Mouse (Mus musculus): ENCODE measurements around the gene Gm2696. TPM values are rescaled to one million over a fixed set of nuclear protein-coding genes. Genes with fewer than 3 reads are reported as not detected.

Gm2696 gene
- polyA plus RNA-seq, 1 experiment = not detected

GRCm38 (mm10) chr10:77798921-77799508 is 15.5 kb upstream of the Gm2696 start, which contains the start of gene Gm19668:
Gm19668 (minus strand) TSS chr10:77799133.
- Histone ChIP-seq H3K4me3 (ENCODE audit: insufficient read depth, low read length) (no peak within 1 kb of the TSS), H3K27ac (ENCODE audit: insufficient read depth, low read depth, low read length) (no peak within 1 kb of the TSS), H3K4me1 (ENCODE audit: control insufficient read depth, insufficient read depth, low read length) (no peaks in the 10 kb centered on the region)
- TF ChIP-seq POLR2A (IDR thresholded peaks at IDR 0.05; ENCODE audit: borderline replicate concordance, low read depth, low read length) = no peak
- no peak for TF ChIP-seq CTCF (IDR thresholded peaks at IDR 0.05; ENCODE audit: low read depth, low read length)

- no peak overlapping the region for H3K27ac ChIP-seq (ENCODE audit: insufficient read depth, low read depth, low read length)
- H3K4me1 ChIP-seq (ENCODE audit: control insufficient read depth, insufficient read depth, low read length) = no peaks in the 10 kb centered on the region
- H3K4me3 ChIP-seq (ENCODE audit: insufficient read depth, low read length) = no peak overlapping the region
- no peak for TF ChIP-seq POLR2A (IDR thresholded peaks at IDR 0.05; ENCODE audit: borderline replicate concordance, low read depth, low read length)
- no peak for TF ChIP-seq CTCF (IDR thresholded peaks at IDR 0.05; ENCODE audit: low read depth, low read length)
These were observed 10.4 kb upstream of the Gm2696 start for GRCm38 (mm10) chr10:77804095-77804494.

- TF ChIP-seq POLR2A (IDR thresholded peaks at IDR 0.05; ENCODE audit: borderline replicate concordance, low read depth, low read length) (no peak), CTCF (IDR thresholded peaks at IDR 0.05; ENCODE audit: low read depth, low read length) (no peak)
- H3K4me1 ChIP-seq (ENCODE audit: control insufficient read depth, insufficient read depth, low read length) = no peaks in the 10 kb centered on the region
- no peak within 1 kb of the TSS for H3K4me3 ChIP-seq (ENCODE audit: insufficient read depth, low read length)
- no peak within 1 kb of the TSS for H3K27ac ChIP-seq (ENCODE audit: insufficient read depth, low read depth, low read length)
These were observed 2.7 kb upstream of the Gm2696 start, which contains the start of gene Gm9507 for GRCm38 (mm10) chr10:77811743-77812142. Gm9507 (minus strand) TSS chr10:77811843.

GRCm38 (mm10) chr10:77815514-77815913 is 1.0 kb downstream of the Gm2696 start:
- TF ChIP-seq POLR2A (IDR thresholded peaks at IDR 0.05; ENCODE audit: borderline replicate concordance, low read depth, low read length) (no peak), CTCF (IDR thresholded peaks at IDR 0.05; ENCODE audit: low read depth, low read length) (peak; percentile 50; the same call in 1 of the 2 replicates)
- Histone ChIP-seq H3K27ac (ENCODE audit: insufficient read depth, low read depth, low read length) (no peak overlapping the region), H3K4me3 (ENCODE audit: insufficient read depth, low read length) (no peak overlapping the region), H3K4me1 (ENCODE audit: control insufficient read depth, insufficient read depth, low read length) (no peaks in the 10 kb centered on the region)

GRCm38 (mm10) chr10:77818523-77818922 is 4.0 kb downstream of the Gm2696 start:
- Histone ChIP-seq H3K4me3 (ENCODE audit: insufficient read depth, low read length) (no peak overlapping the region), H3K4me1 (ENCODE audit: control insufficient read depth, insufficient read depth, low read length) (no peaks in the 10 kb centered on the region), H3K27ac (ENCODE audit: insufficient read depth, low read depth, low read length) (no peak overlapping the region)
- TF ChIP-seq POLR2A (IDR thresholded peaks at IDR 0.05; ENCODE audit: borderline replicate concordance, low read depth, low read length) = no peak
- no peak for TF ChIP-seq CTCF (IDR thresholded peaks at IDR 0.05; ENCODE audit: low read depth, low read length)

DNA sequence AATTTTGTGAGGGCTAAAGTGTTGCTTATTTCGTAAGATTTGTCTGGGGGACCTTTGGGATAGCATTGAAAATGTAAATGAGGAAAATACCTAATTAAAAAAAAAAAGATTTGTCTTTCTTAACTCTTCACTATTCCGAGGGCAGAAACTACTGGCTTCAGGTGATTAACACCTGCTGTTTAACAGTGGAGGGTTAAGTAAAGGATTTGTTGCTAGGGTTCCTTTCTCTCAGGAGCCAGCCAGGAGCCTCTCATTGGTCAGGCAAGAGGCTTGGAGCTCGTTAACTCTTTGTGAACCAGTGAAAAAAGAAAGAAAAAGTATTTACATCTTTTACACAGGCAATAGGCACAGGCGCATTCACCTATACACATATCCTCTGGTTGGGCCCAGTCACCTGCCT is 4.7 kb downstream of the Gm2696 start:
- TF ChIP-seq CTCF (IDR thresholded peaks at IDR 0.05; ENCODE audit: low read depth, low read length) (no peak), POLR2A (IDR thresholded peaks at IDR 0.05; ENCODE audit: borderline replicate concordance, low read depth, low read length) (no peak)
- Histone ChIP-seq H3K4me3 (ENCODE audit: insufficient read depth, low read length) (no peak overlapping the region), H3K4me1 (ENCODE audit: control insufficient read depth, insufficient read depth, low read length) (no peaks in the 10 kb centered on the region), H3K27ac (ENCODE audit: insufficient read depth, low read depth, low read length) (no peak overlapping the region)

- no peak within 1 kb of the TSS for H3K4me3 ChIP-seq (ENCODE audit: insufficient read depth, low read length)
- H3K27ac ChIP-seq (ENCODE audit: insufficient read depth, low read depth, low read length) = no peak within 1 kb of the TSS
- no peaks in the 10 kb centered on the region for H3K4me1 ChIP-seq (ENCODE audit: control insufficient read depth, insufficient read depth, low read length)
- TF ChIP-seq POLR2A (IDR thresholded peaks at IDR 0.05; ENCODE audit: borderline replicate concordance, low read depth, low read length) (no peak), CTCF (IDR thresholded peaks at IDR 0.05; ENCODE audit: low read depth, low read length) (no peak)
These were observed 12.5 kb downstream of the Gm2696 start, which contains the start of gene Krtap10-4 for GRCm38 (mm10) chr10:77826951-77827350. Krtap10-4 (minus strand) TSS chr10:77827095.

DNA sequence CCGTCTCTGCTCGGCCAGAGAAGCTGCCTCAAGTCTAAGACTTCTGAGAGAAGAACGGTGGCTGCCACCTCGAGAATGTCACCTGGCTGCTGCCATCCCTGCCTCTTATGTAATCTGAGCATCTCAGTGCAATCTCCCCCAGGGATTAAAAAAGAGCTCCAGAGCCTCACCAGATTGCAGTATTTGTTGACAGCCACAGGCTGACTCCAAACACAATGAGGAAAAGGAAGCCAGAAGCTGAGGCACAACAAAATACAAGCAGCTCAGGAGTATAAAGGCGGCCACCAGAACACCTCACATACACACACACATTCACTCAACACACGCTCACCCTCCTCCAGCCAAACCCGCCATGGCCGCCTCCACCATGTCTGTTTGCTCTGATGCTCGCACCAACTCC is 21.2 kb downstream of the Gm2696 start, which contains the start of gene Krtap10-10:
Gene Krtap10-10 (plus strand): TSS at position 301 of the 400 bp plus-strand sequence.
- Histone ChIP-seq H3K4me1 (ENCODE audit: control insufficient read depth, insufficient read depth, low read length) (no peaks in the 10 kb centered on the region), H3K27ac (ENCODE audit: insufficient read depth, low read depth, low read length) (no peak within 1 kb of the TSS), H3K4me3 (ENCODE audit: insufficient read depth, low read length) (no peak within 1 kb of the TSS)
- TF ChIP-seq CTCF (IDR thresholded peaks at IDR 0.05; ENCODE audit: low read depth, low read length) (no peak), POLR2A (IDR thresholded peaks at IDR 0.05; ENCODE audit: borderline replicate concordance, low read depth, low read length) (no peak)

DNA sequence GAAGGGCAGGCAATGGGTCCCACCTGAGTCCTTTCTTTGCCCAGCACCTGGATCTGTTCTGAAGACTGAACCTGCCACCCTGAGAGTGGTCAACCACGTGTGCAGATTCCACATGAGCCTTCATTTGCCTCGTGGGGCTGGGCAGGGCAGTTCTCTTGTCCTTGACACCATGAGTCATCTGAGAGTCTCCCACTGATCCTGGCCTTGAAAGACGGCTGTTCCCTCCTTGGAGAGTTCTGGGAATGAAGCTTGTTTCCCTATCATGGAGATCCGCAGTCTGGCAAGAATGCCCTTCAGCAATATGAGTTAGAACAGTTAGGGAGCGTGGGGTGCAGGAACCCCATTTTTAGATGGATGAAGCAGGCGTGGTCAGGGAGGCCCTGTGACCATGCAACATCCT is 24.5 kb downstream of the Gm2696 start:
- no peak overlapping the region for H3K4me3 ChIP-seq (ENCODE audit: insufficient read depth, low read length)
- no peak overlapping the region for H3K27ac ChIP-seq (ENCODE audit: insufficient read depth, low read depth, low read length)

DNA sequence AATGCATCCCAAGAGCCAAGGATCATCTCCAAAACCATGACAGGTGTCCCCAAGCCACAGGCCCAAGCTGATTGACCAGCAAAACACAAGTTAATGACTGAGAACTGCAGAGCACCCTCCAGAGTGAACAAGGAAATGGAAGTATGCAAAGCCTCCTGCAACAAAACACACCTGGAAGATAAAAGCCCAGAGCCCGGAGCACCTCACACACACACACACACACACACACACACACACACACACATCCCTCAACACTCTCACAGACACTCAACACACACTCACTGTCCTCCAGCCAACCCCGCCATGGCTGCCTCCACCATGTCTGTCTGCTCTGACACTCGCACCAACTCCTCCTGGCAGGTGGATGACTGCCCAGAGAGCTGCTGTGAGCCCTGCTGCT is 32.0 kb downstream of the Gm2696 start, which contains the start of gene Gm36176:
Gene Gm36176 (plus strand): TSS at position 301 of the 400 bp plus-strand sequence.
- TF ChIP-seq POLR2A (IDR thresholded peaks at IDR 0.05; ENCODE audit: borderline replicate concordance, low read depth, low read length) = no peak
- no peak for TF ChIP-seq CTCF (IDR thresholded peaks at IDR 0.05; ENCODE audit: low read depth, low read length)
- Histone ChIP-seq H3K4me3 (ENCODE audit: insufficient read depth, low read length) (no peak within 1 kb of the TSS), H3K27ac (ENCODE audit: insufficient read depth, low read depth, low read length) (no peak within 1 kb of the TSS), H3K4me1 (ENCODE audit: control insufficient read depth, insufficient read depth, low read length) (peaks cover 10% of the 10 kb centered on the region)

More for the DNA sequence above, 24.5 kb downstream of the Gm2696 start:
- TF ChIP-seq POLR2A (IDR thresholded peaks at IDR 0.05; ENCODE audit: borderline replicate concordance, low read depth, low read length) (no peak), CTCF (IDR thresholded peaks at IDR 0.05; ENCODE audit: low read depth, low read length) (no peak)
- no peaks in the 10 kb centered on the region for H3K4me1 ChIP-seq (ENCODE audit: control insufficient read depth, insufficient read depth, low read length)
